Mouse (Mus musculus): ENCODE results near the gene Kif26b.

- TF ChIP-seq POLR2A (IDR thresholded peaks at IDR 0.05; ENCODE audit: borderline replicate concordance, control insufficient read depth, low read depth, low read length) (no peak), CTCF (IDR thresholded peaks at IDR 0.05; ENCODE audit: control insufficient read depth, insufficient read depth, low read length) (no peak)
Measured at GRCm38 (mm10) chr1:178597757-178598156, 68.8 kb downstream of the Kif26b start.
